Mouse (Mus musculus): ENCODE measurements around the gene Snrnp70. TPM values are rescaled to one million over a fixed set of nuclear protein-coding genes. Genes with fewer than 3 reads are reported as not detected.
"Not testable (repeated sequence)": the region's sequence is repeated elsewhere in the genome, so short reads cannot be mapped to it uniquely, and the experiment has no call there.

Gene Snrnp70
- total RNA-seq, 2 experiments from 2014 or later = 69.6 to 261 TPM

- no peak for ATAC-seq (ENCODE audit: poor library complexity, severe bottlenecking)
Measured at GRCm38 (mm10) chr7:45369022-45369745, 26.4 kb downstream of the Snrnp70 start.

- no peak for ATAC-seq (ENCODE audit: poor library complexity, severe bottlenecking)
Measured at GRCm38 (mm10) chr7:45368178-45368577, 27.4 kb downstream of the Snrnp70 start.

- peak; percentile 86 for ATAC-seq (ENCODE audit: poor library complexity, severe bottlenecking)
Measured at GRCm38 (mm10) chr7:45367020-45367880, 28.3 kb downstream of the Snrnp70 start.

- ATAC-seq (ENCODE audit: poor library complexity, severe bottlenecking) = no peak
Measured at GRCm38 (mm10) chr7:45366652-45367019, 28.9 kb downstream of the Snrnp70 start, which contains the start of gene Ppfia3. Gene Ppfia3 (minus strand): TSS chr7:45367019.

- ATAC-seq (ENCODE audit: poor library complexity, severe bottlenecking) = no peak
Measured at GRCm38 (mm10) chr7:45365742-45366651, 29.5 kb downstream of the Snrnp70 start.

- ATAC-seq (ENCODE audit: poor library complexity, severe bottlenecking) = no peak
Measured at GRCm38 (mm10) chr7:45363983-45364382, 31.6 kb downstream of the Snrnp70 start.

- ATAC-seq (ENCODE audit: poor library complexity, severe bottlenecking) = no peak
Measured at GRCm38 (mm10) chr7:45362801-45363200, 32.7 kb downstream of the Snrnp70 start.

- peak; percentile 82 for ATAC-seq (ENCODE audit: poor library complexity, severe bottlenecking)
Measured at GRCm38 (mm10) chr7:45361243-45361804, 34.2 kb downstream of the Snrnp70 start.

GRCm38 (mm10) chr7:45360404-45361125, 35.0 kb downstream of the Snrnp70 start:
- no peak for ATAC-seq (ENCODE audit: poor library complexity, severe bottlenecking)

- not testable (repeated sequence) for ATAC-seq (ENCODE audit: poor library complexity, severe bottlenecking)
Measured at GRCm38 (mm10) chr7:45359081-45359480, 36.5 kb downstream of the Snrnp70 start.

- ATAC-seq (ENCODE audit: poor library complexity, severe bottlenecking) = no peak
Measured at GRCm38 (mm10) chr7:45356087-45356486, 39.5 kb downstream of the Snrnp70 start.

- no peak for ATAC-seq (ENCODE audit: poor library complexity, severe bottlenecking)
Measured at GRCm38 (mm10) chr7:45355318-45356020, 40.1 kb downstream of the Snrnp70 start.

GRCm38 (mm10) chr7:45353041-45353440, 42.5 kb downstream of the Snrnp70 start:
- ATAC-seq (ENCODE audit: poor library complexity, severe bottlenecking) = no peak

- ATAC-seq (ENCODE audit: poor library complexity, severe bottlenecking) = no peak
Measured at GRCm38 (mm10) chr7:45346905-45347304, 48.6 kb downstream of the Snrnp70 start.

GRCm38 (mm10) chr7:45343543-45343942, 52.0 kb downstream of the Snrnp70 start:
- ATAC-seq (ENCODE audit: poor library complexity, severe bottlenecking) = no peak

- ATAC-seq (ENCODE audit: poor library complexity, severe bottlenecking) = no peak
Measured at GRCm38 (mm10) chr7:45342081-45342480, 53.5 kb downstream of the Snrnp70 start.

GRCm38 (mm10) chr7:45341303-45341702, 54.2 kb downstream of the Snrnp70 start:
- ATAC-seq (ENCODE audit: poor library complexity, severe bottlenecking) = peak; percentile 76

GRCm38 (mm10) chr7:45340669-45341068, 54.9 kb downstream of the Snrnp70 start:
- ATAC-seq (ENCODE audit: poor library complexity, severe bottlenecking) = 0 out of 2 replicates have a peak, but pooled peaks have one; percentile 13

- ATAC-seq (ENCODE audit: poor library complexity, severe bottlenecking) = no peak
Measured at GRCm38 (mm10) chr7:45340066-45340442, 55.5 kb downstream of the Snrnp70 start.
